Mouse (Mus musculus) yolk sac, embryonic 10.5 days (tissue): Measurements from ENCODE around the gene Faxc.

Experiments used
- DNase-seq: peaks from one replicate; pipeline ENCODE4 v3.0.0-alpha.2; 2017; ENCODE audit warnings: low spot score

Faxc gene

GRCm38 (mm10) chr4:21930971-21931771 is at the start of gene Faxc:
Faxc (plus strand) TSS chr4:21931329.
- peak; percentile 53 for DNase-seq

DNA sequence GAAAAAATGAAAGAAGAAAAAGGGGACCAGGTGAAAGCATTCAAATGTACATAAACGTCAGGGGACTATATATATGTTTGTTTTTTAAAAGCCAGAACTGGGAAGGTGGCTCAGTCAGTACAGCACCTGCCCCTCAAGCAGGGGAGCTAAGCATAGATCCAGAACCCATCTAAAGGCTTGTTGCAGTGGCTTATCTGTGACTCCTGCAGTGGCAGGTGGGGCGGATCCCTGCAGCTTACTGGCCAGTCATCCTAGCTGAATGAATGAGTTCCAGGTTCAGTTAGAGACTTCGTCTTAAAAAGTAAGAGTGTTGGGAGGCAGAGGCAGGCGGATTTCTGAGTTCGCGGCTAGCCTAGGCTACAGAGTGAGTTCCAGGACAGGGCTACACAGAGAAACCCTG is 48.3 kb upstream of the Faxc start:
- no peak for DNase-seq

GRCm38 (mm10) chr4:21885831-21886230 is 45.3 kb upstream of the Faxc start:
- no peak for DNase-seq

GRCm38 (mm10) chr4:21931772-21932630 is 872 bp downstream of the Faxc start:
- no peak for DNase-seq

DNA sequence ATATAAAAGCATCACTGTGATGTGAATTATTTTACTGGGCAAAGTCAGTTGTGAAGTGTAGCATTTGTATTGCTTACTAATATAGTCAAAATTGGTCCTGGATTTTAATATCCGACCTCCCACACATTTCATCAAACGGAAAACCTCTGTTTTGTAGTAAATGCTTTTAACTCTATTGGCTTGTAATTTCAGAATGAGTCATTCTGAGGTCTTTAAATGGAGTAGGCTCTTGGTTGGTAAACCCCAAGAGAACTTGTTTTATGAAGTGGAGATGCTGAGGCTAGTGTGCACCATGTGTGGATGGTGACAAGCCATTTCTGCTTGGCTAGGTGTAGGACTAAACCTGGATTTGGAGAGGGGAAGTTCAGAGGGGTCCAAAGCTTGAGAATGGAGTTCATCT is 4.2 kb downstream of the Faxc start:
- DNase-seq: no peak

DNA sequence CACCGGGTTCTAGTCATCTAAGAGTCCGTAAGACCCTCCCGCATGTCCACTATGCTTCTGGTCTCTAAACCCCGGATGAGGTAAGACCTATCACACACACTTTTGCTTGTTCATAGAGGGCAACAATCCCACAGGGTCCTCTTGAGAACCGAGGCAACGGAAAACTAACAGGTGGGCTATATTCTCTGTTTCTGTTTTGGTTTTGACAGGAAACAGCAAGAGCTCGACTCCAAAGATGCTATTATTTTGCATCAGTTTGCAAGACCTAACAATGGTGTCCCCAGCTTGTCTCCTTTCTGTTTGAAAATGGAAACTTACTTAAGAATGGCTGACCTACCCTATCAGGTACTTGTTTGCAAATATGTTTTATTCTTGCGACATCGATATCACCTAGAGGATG is 5.3 kb downstream of the Faxc start:
- no peak for DNase-seq

DNA sequence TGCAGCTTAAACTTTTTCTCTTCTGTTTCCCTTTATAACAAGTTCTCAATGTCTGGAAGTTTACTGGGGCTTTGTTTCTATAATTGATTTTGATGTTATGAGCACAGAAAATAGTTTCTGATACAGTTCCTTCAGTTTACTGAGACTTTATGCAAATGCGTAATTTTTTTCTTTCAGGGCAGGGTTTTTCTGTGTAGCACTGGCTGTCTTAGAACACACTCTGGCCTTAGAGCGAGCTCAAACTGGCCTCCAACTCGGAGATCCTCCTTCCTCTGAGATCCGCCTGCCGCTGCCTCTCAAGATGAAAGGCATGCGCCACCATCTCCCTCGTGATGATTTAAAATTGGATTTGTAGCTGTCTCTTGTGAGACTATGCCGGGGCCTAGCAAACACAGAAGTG is 6.8 kb downstream of the Faxc start:
- no peak for DNase-seq

- DNase-seq: no peak
Measured at GRCm38 (mm10) chr4:21944672-21945071, 13.5 kb downstream of the Faxc start.

DNA sequence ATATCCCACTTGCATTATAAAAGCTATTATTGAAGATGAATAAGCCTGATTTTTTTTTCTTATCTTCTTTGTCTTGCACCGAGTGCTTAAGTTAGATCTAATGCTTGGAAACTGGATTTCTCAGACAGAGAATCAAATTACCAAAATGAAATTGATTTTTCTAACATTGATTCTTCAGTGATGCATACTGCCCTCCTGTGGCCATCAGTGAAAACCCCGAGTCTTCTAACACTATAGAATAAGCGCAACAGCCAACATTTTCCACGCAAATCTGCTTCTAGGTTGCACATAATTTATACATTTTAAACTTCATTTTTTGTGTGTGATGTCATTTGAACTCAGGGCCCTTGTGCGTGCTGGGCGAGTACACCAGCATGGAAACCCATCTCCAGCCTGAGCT is 20.3 kb downstream of the Faxc start:
- no peak for DNase-seq

DNA sequence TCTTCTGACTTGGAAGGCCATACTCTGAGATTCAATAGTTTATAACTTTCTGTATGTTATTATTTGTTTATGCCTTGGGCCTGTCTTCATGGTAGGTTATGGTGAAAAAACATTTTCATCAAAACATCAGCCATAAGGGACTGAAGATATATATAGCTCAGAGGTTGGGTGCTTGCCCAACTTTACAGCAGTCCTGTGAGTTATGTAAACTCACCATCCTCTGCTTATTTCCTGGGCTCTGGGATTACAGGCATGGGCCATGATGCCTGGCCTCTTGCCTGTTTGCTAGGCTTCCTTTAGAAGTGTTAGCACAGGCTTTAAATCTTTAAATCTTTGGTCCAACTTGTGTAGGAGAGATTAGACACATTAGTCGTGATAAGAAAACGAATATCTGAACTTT is 21.1 kb downstream of the Faxc start:
- DNase-seq: no peak

- peak; percentile 11 for DNase-seq
Measured at GRCm38 (mm10) chr4:21957570-21958321, 26.6 kb downstream of the Faxc start.

- no peak for DNase-seq
Measured at GRCm38 (mm10) chr4:21971949-21972348, 40.8 kb downstream of the Faxc start.

DNA sequence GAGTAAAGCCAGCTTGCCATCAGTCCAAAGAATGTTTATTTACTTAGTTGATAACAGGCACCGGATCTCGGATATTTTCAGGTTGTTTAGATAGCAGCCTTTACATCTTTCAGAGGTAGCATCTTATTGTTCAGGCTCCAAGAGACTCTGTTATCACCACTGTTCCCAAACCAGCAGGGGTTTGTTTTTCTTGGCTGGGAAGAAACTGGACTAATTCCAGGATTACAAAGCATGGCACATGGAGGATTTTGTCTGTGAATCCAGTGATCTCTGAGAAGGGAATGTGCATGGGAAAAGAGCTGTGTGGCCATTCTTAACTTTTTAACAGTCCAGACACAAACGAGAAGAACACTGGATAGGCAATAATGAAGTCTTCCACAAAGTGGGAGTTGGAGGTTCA is 43.0 kb downstream of the Faxc start:
- no peak for DNase-seq

DNA sequence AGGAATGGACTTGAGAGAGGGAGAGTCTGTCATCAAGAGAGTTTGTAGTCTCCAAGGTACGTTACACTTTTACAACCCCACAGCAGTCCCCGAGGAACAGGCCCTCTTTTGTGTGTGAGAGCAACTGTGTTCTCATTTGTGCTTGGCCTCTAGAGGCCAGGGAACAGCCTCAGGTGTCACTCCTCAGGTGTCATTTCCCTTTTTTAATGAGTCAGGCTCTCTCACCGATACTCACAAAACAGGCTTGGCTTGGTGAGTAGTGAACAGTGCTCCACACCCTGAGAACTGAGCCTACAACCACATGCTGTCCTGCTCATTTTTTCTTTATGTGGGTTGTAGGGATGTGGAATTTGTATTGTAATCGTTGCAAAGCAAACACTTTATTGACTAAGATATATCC is 49.3 kb downstream of the Faxc start:
- DNase-seq: no peak

GRCm38 (mm10) chr4:21982449-21982848 is 51.3 kb downstream of the Faxc start:
- DNase-seq: no peak

GRCm38 (mm10) chr4:21986857-21987256 is 55.7 kb downstream of the Faxc start:
- no peak for DNase-seq

DNA sequence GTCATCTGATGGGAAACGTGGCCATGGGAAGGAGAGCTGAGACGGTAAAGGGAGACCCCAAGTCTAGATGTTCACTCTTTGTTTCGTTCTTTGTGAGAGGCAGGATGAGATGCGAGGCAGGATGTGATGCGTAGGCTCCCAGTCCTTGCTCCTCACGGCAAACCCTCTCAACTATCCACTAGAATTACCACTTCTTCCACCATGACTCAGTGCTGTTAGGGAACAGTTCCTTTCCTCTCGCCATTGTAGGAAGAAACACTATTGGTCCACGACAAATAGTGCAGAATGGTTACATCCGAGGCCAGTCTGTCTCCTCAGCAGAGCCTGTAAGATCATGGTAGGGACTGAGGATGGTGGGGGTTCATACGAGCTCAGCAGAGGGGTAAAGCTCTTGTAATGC is 56.3 kb downstream of the Faxc start:
- DNase-seq: no peak

GRCm38 (mm10) chr4:21989571-21990091 is 58.5 kb downstream of the Faxc start:
- no peak for DNase-seq

- no peak for DNase-seq
Measured at GRCm38 (mm10) chr4:21990580-21991235, 59.6 kb downstream of the Faxc start.

DNA sequence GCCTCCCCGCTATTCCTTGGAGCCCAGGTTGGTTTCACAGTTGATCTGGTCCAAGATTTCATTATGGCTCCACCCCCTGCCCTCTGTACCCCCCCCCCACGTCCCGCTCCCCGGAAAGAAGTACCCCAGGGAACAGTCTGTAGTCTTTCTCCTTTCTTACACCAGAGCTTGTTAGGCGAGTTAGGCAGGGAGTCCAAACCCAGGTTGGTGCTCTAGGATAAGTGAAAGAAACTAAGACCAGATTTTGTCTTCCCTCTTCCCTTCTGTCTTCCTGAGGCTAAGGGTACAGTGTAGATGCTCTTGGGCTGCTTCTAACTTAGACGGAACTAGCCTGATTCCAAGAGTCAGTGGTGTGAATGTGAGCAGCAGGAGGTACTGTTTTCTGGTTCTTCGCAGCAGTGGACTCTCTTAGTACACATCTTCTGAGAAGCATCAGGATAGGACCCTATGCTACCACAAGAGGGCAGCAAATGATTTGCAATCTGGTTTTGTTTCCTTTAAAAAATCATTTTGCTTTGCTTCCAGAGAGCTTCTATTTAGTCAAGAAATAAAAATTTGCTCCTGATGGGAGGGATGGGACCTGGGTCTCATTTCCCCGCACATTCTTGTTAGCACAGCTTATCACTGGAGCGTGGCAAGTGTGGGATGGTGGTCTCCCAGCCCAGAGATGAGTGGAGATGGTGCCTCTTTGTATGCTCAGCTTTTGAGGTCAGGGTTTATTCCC is 86.7 kb downstream of the Faxc start:
- peak; percentile 25 for DNase-seq

GRCm38 (mm10) chr4:22018414-22018813 is 87.3 kb downstream of the Faxc start:
- DNase-seq: no peak
